Mouse (Mus musculus) kidney, embryonic 14.5 days (tissue): ENCODE results near the gene Dnajb8. TPM values are rescaled to one million over a fixed set of nuclear protein-coding genes. Genes with fewer than 3 reads are reported as not detected.
A peak's percentile ranks its signal among the peaks of the same experiment; 100 is the strongest.

Experiments
- ATAC-seq: fragments of 200-750 bp; cut with Nextera tagmentation; 2 replicates; pipeline ENCODE4 v1.8.0; 2017; ENCODE audit warnings: moderate number of reproducible peaks, mild to moderate bottlenecking, moderate TSS enrichment, moderate library complexity; ENCODE audit not compliant: low FRiP score, low TSS enrichment
- H3K27ac ChIP-seq: fragments of 300-500 bp; sonication (generic); 2 replicates; pipeline ENCODE4 v1.5.1; 2014; ENCODE audit warnings: low read depth, mild to moderate bottlenecking, low read length, moderate library complexity, mixed read lengths
- H3K27me3 ChIP-seq: fragments of 300-500 bp; sonication (generic); 2 replicates; pipeline ENCODE4 v1.6.1; 2014; ENCODE audit warnings: mild to moderate bottlenecking, low read length; ENCODE audit not compliant: control insufficient read depth, insufficient read depth
- H3K36me3 ChIP-seq: fragments of 300-500 bp; sonication (generic); 2 replicates; pipeline ENCODE4 v1.6.1; 2014; ENCODE audit warnings: low read length, mixed read lengths; ENCODE audit not compliant: control insufficient read depth, insufficient read depth
- H3K4me1 ChIP-seq: fragments of 300-500 bp; sonication (generic); 2 replicates; pipeline ENCODE4 v1.6.1; 2014; ENCODE audit warnings: low read length, mixed read lengths; ENCODE audit not compliant: control insufficient read depth, insufficient read depth
- H3K4me2 ChIP-seq: fragments of 300-500 bp; sonication (generic); replicated peaks from 2 replicates; pipeline ENCODE4 v1.6.1; 2014; ENCODE audit warnings: low read depth, mild to moderate bottlenecking, low read length
- H3K4me3 ChIP-seq: fragments of 300-500 bp; sonication (generic); 2 replicates; pipeline ENCODE4 v1.5.1; 2014; ENCODE audit warnings: mild to moderate bottlenecking, low read length
- H3K9ac ChIP-seq: fragments of 300-500 bp; sonication (generic); 2 replicates; pipeline ENCODE4 v1.6.1; 2014; ENCODE audit warnings: low read depth, mild to moderate bottlenecking, low read length, moderate library complexity
- H3K9me3 ChIP-seq: fragments of 300-500 bp; sonication (generic); 2 replicates; pipeline ENCODE4 v1.6.1; 2016; ENCODE audit warnings: low read length; ENCODE audit not compliant: control insufficient read depth
- WGBS: fragments of 180-500 bp; shearing (Covaris S2); extraction: QIAGEN DNeasy Blood & Tissue Kit; methylation state at CpG from one replicate; pipeline ENCODE4 v1.1.7; 2014; 5-methylcytosine and 5-hydroxymethylcytosine counted together
- polyA plus RNA-seq: library from polyadenylated mRNA; unstranded; fragments of >200 nt; fragmentation: Nextera tagmentation; extraction: Ambion mirVana; gene quantifications from 2 replicates; pipeline ENCODE4 v1.2.1, GENCODE M21; 2014

Gene Dnajb8
- polyA plus RNA-seq, 1 experiment from 2014 or later, result not detected

DNA sequence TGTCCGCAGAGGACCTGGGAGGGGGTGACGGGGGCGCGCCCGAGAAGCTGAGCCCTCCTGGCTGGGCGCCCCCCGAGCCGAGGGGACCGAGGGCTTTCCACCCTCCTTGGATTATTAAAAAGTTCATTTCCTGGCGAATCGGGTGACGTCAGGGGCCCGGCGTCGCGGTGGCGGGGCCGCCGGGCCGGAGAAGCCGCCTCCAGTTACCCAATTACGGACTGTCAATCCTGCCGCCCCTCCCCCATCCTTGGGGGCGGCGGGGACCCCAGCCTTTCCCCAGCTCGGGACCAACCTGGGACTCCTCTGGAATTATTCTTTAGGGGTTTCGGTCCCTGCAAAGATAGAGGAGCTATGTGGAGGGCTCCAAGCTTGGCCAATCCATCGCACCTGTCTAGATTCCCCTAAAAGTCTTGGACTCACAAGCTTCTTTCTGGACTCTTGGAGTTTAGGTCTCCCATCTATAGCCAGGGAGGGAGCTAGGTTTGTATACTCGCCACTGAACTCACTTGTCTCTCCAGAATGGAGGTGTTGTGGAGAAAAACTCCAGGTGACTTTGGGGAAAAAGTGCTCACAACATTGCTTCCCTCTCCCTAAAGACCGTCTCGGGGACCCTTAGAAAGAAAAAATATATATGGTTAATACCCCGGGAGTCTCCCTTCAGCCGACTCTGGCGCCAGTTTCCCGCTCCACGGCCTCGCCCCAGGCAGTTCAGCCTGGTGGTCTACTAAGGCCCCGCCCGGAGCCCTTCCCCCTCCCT lies 24.6 kb upstream of the Dnajb8 start:
- peaks cover 50% of the 10 kb centered on the region for H3K4me1 ChIP-seq
- WGBS, result under 1% methylated on average over 39 of the region's 39 CpGs

GRCm38 (mm10) chr6:88198070-88198940 lies 23.8 kb upstream of the Dnajb8 start:
- under 1% methylated on average over 58 of the region's 62 CpGs for WGBS
- Histone ChIP-seq H3K27ac (no peak overlapping the region), H3K4me3 (peak overlapping the region; percentile 59), H3K4me1 (peaks cover 53% of the 10 kb centered on the region), H3K9ac (peak overlapping the region; percentile 69), H3K4me2 (peak overlapping the region; percentile 87), H3K9me3 (no peaks in the 10 kb centered on the region), H3K27me3 (peaks cover 92% of the 10 kb centered on the region), H3K36me3 (no peaks in the 10 kb centered on the region)
- ATAC-seq, result peak; percentile 80

More for the DNA sequence above, 24.6 kb upstream of the Dnajb8 start:
- H3K4me2 ChIP-seq, result peak overlapping the region; percentile 87
- no peaks in the 10 kb centered on the region for H3K36me3 ChIP-seq
- peak overlapping the region; percentile 69; the same call in 1 of the 2 replicates for H3K9ac ChIP-seq
- no peaks in the 10 kb centered on the region for H3K9me3 ChIP-seq
- peaks cover 97% of the 10 kb centered on the region for H3K27me3 ChIP-seq
- H3K4me3 ChIP-seq, result peak overlapping the region; percentile 59
- no peak for ATAC-seq
- H3K27ac ChIP-seq, result peak overlapping the region; percentile 59

- peak overlapping the region; percentile 69 for H3K9ac ChIP-seq
- WGBS, result 1% methylated on average over 39 of the region's 39 CpGs
- peak overlapping the region; percentile 87 for H3K4me2 ChIP-seq
- H3K4me1 ChIP-seq, result peaks cover 54% of the 10 kb centered on the region
- no peaks in the 10 kb centered on the region for H3K36me3 ChIP-seq
- H3K9me3 ChIP-seq, result no peaks in the 10 kb centered on the region
- peaks cover 92% of the 10 kb centered on the region for H3K27me3 ChIP-seq
- no peak overlapping the region for H3K27ac ChIP-seq
- ATAC-seq, result no peak
- H3K4me3 ChIP-seq, result peak overlapping the region; percentile 59
Observed at GRCm38 (mm10) chr6:88199001-88199717, 22.9 kb upstream of the Dnajb8 start.

DNA sequence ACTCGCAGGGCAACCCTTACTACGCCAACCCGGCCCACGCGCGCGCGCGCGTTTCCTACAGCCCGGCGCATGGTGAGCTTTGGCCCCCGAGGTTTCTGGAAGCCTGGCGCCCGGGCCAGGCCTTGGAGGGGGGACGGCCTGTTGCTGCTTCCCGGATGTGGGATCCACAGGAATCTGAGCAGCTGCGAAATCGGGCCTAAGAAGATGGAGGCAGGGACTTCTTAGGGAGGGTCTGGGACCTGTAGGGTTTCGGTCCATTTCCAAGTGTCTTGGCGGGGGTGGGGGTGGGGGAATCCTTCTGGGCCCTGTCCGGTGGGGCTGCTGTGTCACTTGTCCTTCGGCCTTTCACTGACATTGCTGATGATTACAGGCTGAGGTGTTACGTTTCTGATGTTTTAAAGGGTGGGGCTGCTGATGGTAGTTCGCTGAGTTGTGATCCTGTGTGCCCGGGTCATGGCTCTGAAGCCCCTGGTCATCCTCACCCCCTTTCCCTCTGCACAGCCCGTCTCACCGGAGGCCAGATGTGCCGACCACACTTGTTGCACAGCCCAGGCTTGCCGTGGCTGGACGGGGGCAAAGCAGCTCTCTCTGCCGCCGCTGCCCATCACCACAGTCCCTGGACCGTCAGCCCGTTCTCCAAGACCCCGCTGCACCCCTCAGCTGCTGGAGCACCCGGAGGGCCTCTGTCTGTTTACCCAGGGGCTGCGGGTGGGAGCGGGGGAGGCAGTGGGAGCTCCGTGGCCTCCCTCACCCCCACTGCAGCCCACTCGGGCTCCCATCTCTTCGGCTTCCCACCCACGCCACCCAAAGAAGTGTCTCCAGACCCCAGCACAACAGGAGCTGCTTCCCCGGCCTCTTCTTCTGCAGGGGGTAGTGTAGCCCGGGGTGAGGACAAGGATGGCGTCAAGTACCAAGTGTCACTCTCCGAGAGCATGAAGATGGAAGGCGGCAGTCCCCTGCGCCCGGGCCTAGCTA lies 22.1 kb upstream of the Dnajb8 start:
- H3K4me1 ChIP-seq, result peaks cover 61% of the 10 kb centered on the region
- WGBS, result 6% methylated on average over 50 of the region's 50 CpGs

DNA sequence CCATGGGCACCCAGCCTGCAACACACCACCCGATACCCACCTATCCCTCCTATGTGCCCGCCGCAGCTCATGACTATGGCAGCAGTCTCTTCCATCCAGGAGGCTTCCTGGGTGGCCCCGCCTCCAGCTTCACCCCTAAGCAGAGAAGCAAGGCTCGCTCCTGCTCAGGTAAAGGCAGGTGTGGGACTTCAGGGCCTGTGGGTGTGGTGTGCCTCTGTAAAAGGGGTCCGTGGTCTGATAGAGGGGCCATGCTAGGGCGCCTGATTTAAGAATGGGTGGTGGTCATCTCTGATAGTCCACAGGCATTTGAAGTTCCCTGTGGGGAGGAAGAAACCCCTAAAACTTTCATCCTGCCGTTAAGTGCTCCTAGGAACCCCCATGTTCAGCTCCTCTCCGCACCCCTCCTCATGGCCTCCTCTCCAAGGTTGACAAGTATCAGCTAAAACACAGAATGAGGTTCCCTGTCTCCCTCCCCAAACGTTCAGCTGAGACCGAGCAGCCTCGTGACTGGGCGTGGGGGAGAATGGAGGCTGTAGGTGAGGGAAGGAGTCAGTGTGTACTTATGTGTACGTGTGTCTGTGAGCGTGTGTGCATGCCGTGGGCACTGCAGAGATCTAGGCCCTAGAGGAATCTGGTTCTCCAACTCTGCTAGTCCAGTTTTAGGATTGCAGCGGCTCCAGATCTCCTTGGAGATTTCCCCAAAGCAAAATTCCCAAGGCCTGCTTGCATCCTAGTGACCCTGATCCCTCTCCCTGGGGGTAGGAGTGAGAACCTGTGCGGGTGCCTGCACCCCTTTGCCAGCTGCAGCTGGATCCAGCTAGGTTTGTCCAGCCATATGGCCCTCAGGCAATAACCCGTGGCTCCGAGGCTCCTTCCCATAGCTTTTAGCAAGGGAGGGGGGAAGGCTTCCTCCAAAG lies 21.1 kb upstream of the Dnajb8 start:
- H3K9me3 ChIP-seq, result no peaks in the 10 kb centered on the region
- H3K4me3 ChIP-seq, result peak overlapping the region; percentile 59
- H3K36me3 ChIP-seq, result no peaks in the 10 kb centered on the region; the same call in 1 of the 2 replicates
- ATAC-seq, result no peak
- WGBS, result 17% methylated on average over 20 of the region's 20 CpGs
- peak overlapping the region; percentile 69; the same call in 1 of the 2 replicates for H3K9ac ChIP-seq
- H3K27me3 ChIP-seq, result peaks cover 90% of the 10 kb centered on the region
- peaks cover 66% of the 10 kb centered on the region for H3K4me1 ChIP-seq
- no peak overlapping the region for H3K27ac ChIP-seq
- peak overlapping the region; percentile 87 for H3K4me2 ChIP-seq

More for the DNA sequence above, 22.1 kb upstream of the Dnajb8 start:
- peak overlapping the region; percentile 69 for H3K9ac ChIP-seq
- H3K27ac ChIP-seq, result no peak overlapping the region
- no peak for ATAC-seq
- H3K27me3 ChIP-seq, result peaks cover 92% of the 10 kb centered on the region
- H3K36me3 ChIP-seq, result no peaks in the 10 kb centered on the region; the same call in 1 of the 2 replicates
- H3K9me3 ChIP-seq, result no peaks in the 10 kb centered on the region
- peak overlapping the region; percentile 87 for H3K4me2 ChIP-seq
- H3K4me3 ChIP-seq, result peak overlapping the region; percentile 59

DNA sequence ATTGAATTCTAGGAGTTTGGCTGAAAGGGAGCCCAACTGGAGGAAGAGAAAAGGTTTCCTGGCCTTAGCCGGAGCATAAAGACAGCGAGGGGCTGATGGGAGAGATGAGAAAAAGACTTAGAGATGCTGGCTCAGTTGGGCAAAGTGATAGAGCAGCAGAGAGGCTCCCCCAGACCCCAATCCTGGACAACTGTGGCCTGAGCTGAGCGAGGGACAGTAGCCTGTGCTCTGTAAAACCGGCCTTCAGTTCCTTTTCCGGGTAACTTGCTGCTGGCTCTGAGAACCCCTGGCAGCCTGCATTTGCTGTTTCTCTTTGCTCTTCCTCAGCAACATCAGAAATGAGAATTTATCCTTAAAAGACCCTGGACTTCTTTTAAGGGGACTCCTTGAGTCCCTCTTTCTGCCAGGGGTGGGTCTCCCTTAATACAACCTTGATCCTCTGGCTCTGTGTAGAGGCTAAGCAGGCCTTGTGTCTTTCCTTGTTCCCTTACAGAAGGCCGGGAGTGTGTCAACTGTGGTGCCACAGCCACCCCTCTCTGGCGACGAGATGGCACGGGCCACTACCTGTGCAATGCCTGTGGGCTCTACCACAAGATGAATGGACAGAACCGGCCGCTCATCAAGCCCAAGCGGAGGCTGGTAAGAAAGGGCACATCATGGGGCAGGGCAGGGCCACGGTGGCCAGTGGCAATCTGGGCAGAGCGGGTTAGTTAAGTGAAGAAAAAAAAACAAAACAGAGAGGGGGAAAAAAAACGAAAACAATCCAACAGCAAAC lies 20.0 kb upstream of the Dnajb8 start:
- H3K4me2 ChIP-seq, result peak overlapping the region; percentile 87
- peaks cover 59% of the 10 kb centered on the region for H3K4me1 ChIP-seq
- peak overlapping the region; percentile 56 for H3K27ac ChIP-seq
- H3K9me3 ChIP-seq, result no peaks in the 10 kb centered on the region
- H3K9ac ChIP-seq, result peak overlapping the region; percentile 40; the same call in 1 of the 2 replicates
- WGBS, result 21% methylated on average over 15 of the region's 15 CpGs
- peaks cover 89% of the 10 kb centered on the region for H3K27me3 ChIP-seq
- peak overlapping the region; percentile 59 for H3K4me3 ChIP-seq
- ATAC-seq, result no peak
- H3K36me3 ChIP-seq, result no peaks in the 10 kb centered on the region; the same call in 1 of the 2 replicates
